23 mouse cellular contexts compared by ENCODE assay signal in the genomic region with DNA sequence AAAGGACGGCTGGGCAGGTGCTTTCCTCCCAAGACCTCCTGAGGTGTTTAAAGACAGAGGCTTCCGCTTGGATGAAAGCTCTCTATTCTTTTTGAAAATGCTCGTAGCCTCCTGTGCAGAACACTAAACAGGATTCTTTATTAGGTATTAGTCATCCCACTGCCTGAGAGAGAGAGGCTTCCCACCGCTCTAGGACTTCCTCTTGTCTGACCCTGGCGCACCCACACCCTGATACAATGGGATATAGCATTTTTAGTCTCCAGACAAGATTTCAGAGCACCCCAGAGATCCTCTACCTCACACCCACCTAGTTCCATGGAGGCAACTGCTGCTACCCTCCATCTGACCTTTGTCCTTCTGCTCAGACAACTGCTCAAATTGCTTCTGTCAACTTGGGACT.
DNase-seq lines count a peak whose midpoint lies in the region; ATAC-seq and TF ChIP-seq lines count a peak whose summit lies in the region.
"Had no signal": no experiment of that assay in that cellular context is flagged by ENCODE, and none has a peak within 500 bp of the region (broad histone marks: within the 10 kb centered on the region; RNA-seq: fewer than 3 reads in every experiment).

No protein-coding gene starts in this region.

- H3K9me3 ChIP-seq in heart, embryonic 11.5 days (replicated peaks; ENCODE audit: control insufficient read depth, low read length) = no peaks in the 10 kb centered on the region
- H3K9me3 ChIP-seq: embryonic facial prominence, embryonic 10.5 days; forebrain, embryonic 13.5 days; heart, embryonic 10.5 days; heart, embryonic 15.5 days; hindbrain, embryonic 13.5 days had no signal

- H3K4me1 ChIP-seq in heart, embryonic 11.5 days (ENCODE audit: control insufficient read depth, insufficient read depth, low read length) = no peaks in the 10 kb centered on the region
- H3K4me1 ChIP-seq: forebrain, embryonic 13.5 days; heart, embryonic 15.5 days; hindbrain, embryonic 13.5 days had no signal

- no peak for TF ChIP-seq CTCF in Patski (IDR thresholded peaks at IDR 0.05)
- no peak for TF ChIP-seq CTCF in brain, embryonic 14.5 days (IDR thresholded peaks at IDR 0.05; ENCODE audit: borderline replicate concordance, extremely low read depth, insufficient read depth, insufficient read length)

- H3K27me3 ChIP-seq in heart, embryonic 11.5 days (ENCODE audit: control insufficient read depth, insufficient read depth, low read length) = no peaks in the 10 kb centered on the region
- H3K27me3 ChIP-seq in Patski = no peaks in the 10 kb centered on the region
- H3K27me3 ChIP-seq: forebrain, embryonic 13.5 days; heart, embryonic 15.5 days; hindbrain, embryonic 13.5 days had no signal

- no peak for ATAC-seq in heart, embryonic 11.5 days (replicated peaks; ENCODE audit: insufficient number of reproducible peaks, low FRiP score, low TSS enrichment)
- no peak for ATAC-seq in Patski
- ATAC-seq: forebrain, embryonic 13.5 days; forebrain, postnatal 0 days; hindbrain, postnatal 0 days had no signal

- no peak for TF ChIP-seq POLR2A in brain, embryonic 14.5 days (IDR thresholded peaks at IDR 0.05; ENCODE audit: borderline replicate concordance, extremely low read depth, insufficient read depth, insufficient read length, poor library complexity, severe bottlenecking)

- no peaks in the 10 kb centered on the region for H3K36me3 ChIP-seq in heart, embryonic 11.5 days (ENCODE audit: control insufficient read depth, insufficient read depth, low read length)
- H3K36me3 ChIP-seq: embryonic facial prominence, embryonic 10.5 days; heart, embryonic 10.5 days; heart, embryonic 15.5 days; hindbrain, embryonic 13.5 days had no signal

- H3K27ac ChIP-seq in heart, embryonic 11.5 days (ENCODE audit: low read depth, low read length) = no peak overlapping the region
- H3K27ac ChIP-seq: embryonic facial prominence, embryonic 10.5 days; forebrain, embryonic 13.5 days; heart, embryonic 10.5 days; heart, embryonic 15.5 days; hindbrain, embryonic 13.5 days; hindbrain, postnatal 0 days had no signal

- H3K4me2 ChIP-seq in heart, embryonic 11.5 days = no peak overlapping the region
- H3K4me2 ChIP-seq: forebrain, embryonic 13.5 days; heart, embryonic 15.5 days; hindbrain, embryonic 13.5 days had no signal

- DNase-seq in heart, adult 11 months = peak; percentile 86
- DNase-seq in retina, postnatal 1 day = peak; percentile 13
- no peak for DNase-seq in retina, embryonic 14.5 days (ENCODE audit: low spot score)
- DNase-seq in Patski (ENCODE audit: low read depth, low spot score) = peak; percentile 6
- peak; percentile 29 for DNase-seq in brain, embryonic 14.5 days (ENCODE audit: low read depth)
- DNase-seq in cerebellum, postnatal 25 days = no peak
- DNase-seq in urinary bladder, postnatal 10 days (ENCODE audit: low spot score) = no peak
- DNase-seq: adrenal gland, adult 2 months; adrenal gland, postnatal 25 days; cerebellum, adult 11-12 months; cerebellum, adult 9-11 months; forebrain, postnatal 0 days; gastrocnemius, postnatal 36 days; heart, adult 18-20 months; heart, postnatal 36 days; kidney, adult 11 months had no signal

- no peak overlapping the region for H3K9ac ChIP-seq in heart, embryonic 11.5 days (ENCODE audit: low read depth, low read length)
- H3K9ac ChIP-seq: forebrain, embryonic 13.5 days; forebrain, postnatal 0 days; heart, embryonic 15.5 days; hindbrain, embryonic 13.5 days had no signal

- 52% methylated on average over 5 of the region's 5 CpGs for WGBS in heart, embryonic 11.5 days (ENCODE audit: insufficient replicate concordance)

- CTCF ChIA-PET in Patski (lab: Charles Lee) = interaction anchor here (0.6 kb wide), 1 partner anchor 197 kb away, joined by 3 read pairs; no protein-coding TSS in a partner anchor

- no peak overlapping the region for H3K4me3 ChIP-seq in heart, embryonic 11.5 days (ENCODE audit: low read depth, low read length)
- H3K4me3 ChIP-seq: embryonic facial prominence, embryonic 10.5 days; forebrain, embryonic 13.5 days; heart, embryonic 10.5 days; heart, embryonic 15.5 days; hindbrain, embryonic 13.5 days had no signal

- POLR2A ChIA-PET in Patski (lab: Charles Lee) = no interaction called here

- in situ Hi-C loops in Patski (cut with MboI; ENCODE audit: low pct_unique_long_range_greater_than_20kb) = no loop called here

Comparison
In these comparisons a context has a peak if more than half of its experiments do, and no peak if none do; other contexts are left out.
1. DNase-seq: peak in heart, adult 11 months (single experiment), retina, postnatal 1 day (single experiment), Patski (single experiment) and brain, embryonic 14.5 days (single experiment); none in retina, embryonic 14.5 days (single experiment), cerebellum, postnatal 25 days (0 of 2) and urinary bladder, postnatal 10 days (single experiment).